Mouse (Mus musculus) urinary bladder, postnatal 25 days (tissue): ENCODE data around the gene Notum.

Source experiments
- DNase-seq: peaks from one replicate; pipeline ENCODE4 v3.0.0; 2022; ENCODE audit warnings: low spot score

Notum gene

GRCm38 (mm10) chr11:120633520-120634343, 27.2 kb downstream of the Notum start, which contains the start of gene Mafg:
Mafg (minus strand) TSS chr11:120633600.
- peak; percentile 89 for DNase-seq

GRCm38 (mm10) chr11:120632559-120633519, 28.1 kb downstream of the Notum start:
- DNase-seq, result peak; percentile 67

GRCm38 (mm10) chr11:120631726-120632448, 29.1 kb downstream of the Notum start:
- DNase-seq, result no peak

- DNase-seq, result no peak
Observed at GRCm38 (mm10) chr11:120630881-120631725, 29.9 kb downstream of the Notum start.

GRCm38 (mm10) chr11:120630401-120630871, 30.5 kb downstream of the Notum start:
- DNase-seq, result no peak

GRCm38 (mm10) chr11:120629911-120630310, 31.1 kb downstream of the Notum start:
- DNase-seq, result no peak

- DNase-seq, result no peak
Observed at GRCm38 (mm10) chr11:120629341-120629730, 31.6 kb downstream of the Notum start.

- no peak for DNase-seq
Observed at GRCm38 (mm10) chr11:120628601-120629340, 32.2 kb downstream of the Notum start.

GRCm38 (mm10) chr11:120627468-120628300, 33.3 kb downstream of the Notum start:
- DNase-seq, result no peak

- no peak for DNase-seq
Observed at GRCm38 (mm10) chr11:120626785-120627467, 34.0 kb downstream of the Notum start.

GRCm38 (mm10) chr11:120625152-120625775, 35.7 kb downstream of the Notum start, which contains the start of gene Sirt7:
Sirt7 (minus strand) TSS chr11:120625240.
- DNase-seq, result no peak

GRCm38 (mm10) chr11:120624680-120625111, 36.3 kb downstream of the Notum start:
- DNase-seq, result peak; percentile 87

- peak; percentile 65 for DNase-seq
Observed at GRCm38 (mm10) chr11:120623961-120624679, 36.9 kb downstream of the Notum start.

GRCm38 (mm10) chr11:120622805-120623204, 38.2 kb downstream of the Notum start:
- DNase-seq, result no peak

- DNase-seq, result no peak
Observed at GRCm38 (mm10) chr11:120620195-120620594, 40.8 kb downstream of the Notum start.

GRCm38 (mm10) chr11:120618619-120619535, 42.1 kb downstream of the Notum start:
- no peak for DNase-seq
